Mouse (Mus musculus) heart, embryonic 14.5 days (tissue): ENCODE measurements around the gene Zfp119b. TPM values are rescaled to one million over a fixed set of nuclear protein-coding genes. Genes with fewer than 3 reads are reported as not detected.

Experiments used
- ATAC-seq: fragments of 200-750 bp; cut with Nextera tagmentation; 2 replicates; pipeline ENCODE4 v1.8.0; 2017; ENCODE audit warnings: low read depth, moderate TSS enrichment; ENCODE audit not compliant: insufficient number of reproducible peaks, insufficient read depth, low FRiP score
- H3K27ac ChIP-seq, 2 experiments: fragments of 200-500 bp in 1 of 2; fragments of 300-500 bp in 1 of 2; sonication (generic) in 1 of 2; replicated peaks in 1 of 2; 2 replicates each; pipeline ENCODE4 v1.5.1; 2012 to 2014; ENCODE audit warnings: low read depth in 2 of 2, low read length in 2 of 2, control low read depth in 1 of 2, mild to moderate bottlenecking in 1 of 2, mixed read lengths in 1 of 2; ENCODE audit not compliant: control insufficient read depth in 1 of 2, insufficient read depth in 1 of 2
- H3K27me3 ChIP-seq: fragments of 300-500 bp; sonication (generic); 2 replicates; pipeline ENCODE4 v1.6.1; 2014; ENCODE audit warnings: mild to moderate bottlenecking, low read length, control low read depth; ENCODE audit not compliant: control insufficient read depth, insufficient read depth
- H3K36me3 ChIP-seq: fragments of 300-500 bp; sonication (generic); 2 replicates; pipeline ENCODE4 v1.6.1; 2014; ENCODE audit warnings: mild to moderate bottlenecking, control low read depth, low read length, mixed read lengths; ENCODE audit not compliant: control insufficient read depth, insufficient read depth
- H3K4me1 ChIP-seq, 2 experiments: fragments of 200-500 bp in 1 of 2; fragments of 300-500 bp in 1 of 2; sonication (generic) in 1 of 2; 2 replicates each; pipeline ENCODE4 v1.6.1; 2012 to 2014; ENCODE audit warnings: low read length in 2 of 2, control low read depth in 1 of 2, mixed read lengths in 1 of 2; ENCODE audit not compliant: control insufficient read depth in 2 of 2, insufficient read depth in 2 of 2
- H3K4me2 ChIP-seq: fragments of 300-500 bp; sonication (generic); 2 replicates; pipeline ENCODE4 v1.6.1; 2014; ENCODE audit warnings: mild to moderate bottlenecking, low read length
- H3K4me3 ChIP-seq, 2 experiments: fragments of 200-500 bp in 1 of 2; fragments of 300-500 bp in 1 of 2; sonication (generic) in 1 of 2; 2 replicates each; pipeline ENCODE4 v1.5.1; 2012 to 2014; ENCODE audit warnings: low read length in 2 of 2, mild to moderate bottlenecking in 2 of 2, control low read depth in 1 of 2, low read depth in 1 of 2, moderate library complexity in 1 of 2; ENCODE audit not compliant: control insufficient read depth in 1 of 2, insufficient read depth in 1 of 2
- H3K9ac ChIP-seq: fragments of 300-500 bp; sonication (generic); 2 replicates; pipeline ENCODE4 v1.6.1; 2014; ENCODE audit warnings: mild to moderate bottlenecking, low read length
- H3K9me3 ChIP-seq: fragments of 300-500 bp; sonication (generic); 2 replicates; pipeline ENCODE4 v1.6.1; 2016; ENCODE audit warnings: low read length, control low read depth; ENCODE audit not compliant: control insufficient read depth
- WGBS: fragments of 180-500 bp; shearing (Covaris S2); extraction: QIAGEN DNeasy Blood & Tissue Kit; methylation state at CpG from one replicate; pipeline ENCODE4 v1.1.7; 2014; 5-methylcytosine and 5-hydroxymethylcytosine counted together
- polyA plus RNA-seq: library from polyadenylated mRNA; unstranded; fragments of >200 nt; fragmentation: Nextera tagmentation; extraction: Ambion mirVana; gene quantifications from 2 replicates; pipeline ENCODE4 v1.2.1, GENCODE M21; 2014

The Zfp119b gene
- polyA plus RNA-seq, result 4.5 and 5.1 TPM in 2 replicates

DNA sequence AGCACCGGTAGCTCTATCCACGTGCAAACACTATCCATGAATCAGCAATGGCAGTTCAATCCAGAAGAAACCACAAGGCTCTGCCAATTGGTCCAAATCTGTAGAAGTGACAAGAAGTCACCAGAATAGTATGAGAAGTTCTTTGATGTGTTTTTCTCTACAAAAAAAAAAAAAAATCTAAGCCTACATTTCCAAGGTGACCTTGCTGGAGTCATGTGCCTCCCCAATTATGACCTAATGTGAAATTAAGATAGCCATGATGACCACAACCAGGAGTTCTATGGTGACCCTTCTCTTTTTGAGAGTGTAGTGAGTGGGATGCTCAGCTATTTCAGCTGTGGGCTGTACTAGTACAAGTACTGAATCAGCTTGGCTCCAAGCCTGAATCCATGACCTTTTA lies at the start of gene Zfp119b:
Gene Zfp119b (minus strand): TSS at position 101 of the 400 bp plus-strand sequence.
- Histone ChIP-seq H3K9ac (no peak within 1 kb of the TSS), H3K27me3 (peaks cover 5% of the 10 kb centered on the region; the same call in 1 of the 2 replicates), H3K36me3 (no peaks in the 10 kb centered on the region), H3K4me2 (no peak within 1 kb of the TSS), H3K9me3 (no peaks in the 10 kb centered on the region), H3K4me1 (0 out of 4 replicates have a peak, but pooled peaks cover 0 to 5% of the 10 kb centered on the region in 2 experiments), H3K4me3 (no peak within 1 kb of the TSS), H3K27ac (no peak within 1 kb of the TSS)
- 87% methylated on average over 2 of the region's 2 CpGs for WGBS
- no peak for ATAC-seq

DNA sequence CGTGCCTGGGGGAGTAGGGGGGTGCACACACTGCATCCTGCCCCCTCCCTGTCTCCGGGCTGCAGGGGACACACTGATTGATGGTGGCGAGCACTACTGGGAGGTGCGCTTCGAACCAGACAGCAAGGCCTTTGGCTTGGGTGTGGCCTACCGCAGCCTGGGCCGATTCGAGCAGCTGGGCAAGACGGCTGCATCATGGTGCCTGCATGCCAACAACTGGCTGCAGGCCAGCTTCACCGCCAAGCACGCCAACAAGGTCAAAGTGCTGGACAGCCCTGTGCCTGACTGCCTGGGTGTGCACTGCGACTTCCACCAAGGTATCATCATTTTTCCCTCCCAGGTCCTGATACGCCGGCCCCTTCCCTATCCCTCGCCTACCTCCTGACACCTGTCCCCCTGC lies 46.7 kb upstream of the Zfp119b start:
- Histone ChIP-seq H3K4me2 (no peak overlapping the region), H3K4me3 (no peak overlapping the region), H3K27ac (no peak overlapping the region), H3K4me1 (peaks cover 0 to 3% of the 10 kb centered on the region in 2 experiments; a peak in 1 of 4 replicates), H3K9me3 (no peaks in the 10 kb centered on the region), H3K36me3 (no peaks in the 10 kb centered on the region), H3K9ac (no peak overlapping the region), H3K27me3 (peaks cover 10% of the 10 kb centered on the region; the same call in 1 of the 2 replicates)
- WGBS, result 85% methylated on average over 15 of the region's 15 CpGs
- ATAC-seq, result no peak

DNA sequence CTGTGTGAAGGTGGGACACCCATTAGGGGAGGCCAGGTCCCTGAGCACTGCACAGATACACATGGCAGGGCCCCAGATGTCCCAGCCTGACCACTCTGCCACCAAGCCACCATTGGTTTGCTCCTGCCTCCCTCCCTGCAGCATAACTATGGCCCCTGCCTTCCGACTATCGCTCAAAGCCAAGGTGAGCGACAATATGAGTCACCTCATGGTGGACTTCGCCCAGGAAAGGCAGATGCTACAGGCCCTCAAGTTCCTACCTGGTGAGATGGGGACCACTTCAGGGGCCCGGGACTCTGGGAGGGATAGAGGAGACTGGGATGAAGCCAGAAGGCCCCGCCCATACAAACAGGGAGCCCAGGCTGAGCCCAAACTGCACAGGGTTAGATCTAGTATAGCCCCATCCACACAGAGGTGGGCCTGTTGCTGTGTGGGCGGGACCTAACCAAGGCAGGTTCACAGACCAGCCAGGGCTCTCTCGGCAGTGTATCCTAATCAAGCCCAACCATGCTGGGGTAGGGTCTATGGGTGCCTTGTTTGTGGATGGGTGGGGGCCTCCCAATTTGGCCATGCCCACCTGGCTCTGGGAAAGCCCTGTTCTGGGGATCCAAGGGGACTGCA lies 41.1 kb upstream of the Zfp119b start:
- ATAC-seq, result no peak; the same call in 1 of the 2 replicates
- Histone ChIP-seq H3K36me3 (no peaks in the 10 kb centered on the region), H3K4me3 (no peak overlapping the region), H3K9me3 (no peaks in the 10 kb centered on the region), H3K27me3 (peaks cover 24% of the 10 kb centered on the region), H3K4me2 (no peak overlapping the region), H3K27ac (no peak overlapping the region), H3K9ac (no peak overlapping the region), H3K4me1 (peaks cover 0 to 3% of the 10 kb centered on the region in 2 experiments; a peak in 2 of 4 replicates)
- WGBS, result 67% methylated on average over 8 of the region's 8 CpGs

DNA sequence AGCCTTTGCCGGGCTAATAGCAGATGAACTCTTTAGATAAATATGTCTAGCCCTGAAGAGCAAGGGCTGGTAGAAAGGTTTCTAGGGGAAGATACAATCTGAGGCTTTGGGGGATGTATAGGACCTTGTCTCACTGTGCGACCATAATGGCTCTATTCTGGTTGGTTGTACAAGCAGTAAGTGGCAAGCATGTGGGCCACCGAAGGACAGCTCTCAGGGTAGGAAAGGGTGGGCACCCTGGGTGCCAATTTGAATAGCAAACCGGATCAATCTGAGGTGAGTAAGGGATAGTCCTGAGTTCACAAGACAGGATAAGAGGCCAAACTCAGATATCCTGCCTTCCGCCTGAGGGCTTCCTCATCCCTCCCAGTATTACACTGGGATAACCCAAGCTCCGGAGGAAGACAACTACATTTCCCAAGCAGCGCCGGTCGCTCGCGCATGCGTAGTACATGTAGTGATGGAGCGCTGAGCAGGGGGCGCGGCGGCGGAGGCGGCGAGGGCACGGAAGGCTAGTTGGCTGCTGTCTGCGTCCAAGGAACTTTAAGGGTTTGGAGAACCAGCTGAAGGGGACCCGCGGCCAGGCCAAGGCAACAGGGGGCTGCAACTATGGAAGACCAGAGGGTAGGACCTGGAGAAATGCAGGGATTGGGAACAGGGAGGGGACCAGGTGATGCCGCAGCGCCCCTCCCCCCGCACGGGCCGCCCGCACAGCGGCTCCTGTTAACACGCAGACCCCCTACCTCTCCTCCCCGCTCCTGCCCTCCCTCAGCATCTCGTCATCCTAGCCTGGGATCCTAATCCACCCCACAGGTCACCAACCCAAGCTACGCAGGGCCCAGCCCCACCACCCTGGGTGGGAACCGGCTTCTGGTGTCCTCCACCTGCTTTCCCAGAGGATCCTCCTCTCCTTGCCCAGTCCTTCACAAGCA lies 37.0 kb upstream of the Zfp119b start, which contains the start of gene Fsd1:
Gene Fsd1 (plus strand): TSS at position 480 of the 932 bp plus-strand sequence.
- Histone ChIP-seq H3K27ac (no peak within 1 kb of the TSS), H3K4me1 (peaks cover 0 to 3% of the 10 kb centered on the region in 2 experiments; a peak in 2 of 4 replicates), H3K4me3 (peak within 1 kb of the TSS; percentile 35 to 37), H3K9me3 (0 out of 2 replicates have a peak, but pooled peaks cover 2% of the 10 kb centered on the region), H3K4me2 (peak within 1 kb of the TSS; percentile 60), H3K27me3 (peaks cover 29% of the 10 kb centered on the region), H3K36me3 (no peaks in the 10 kb centered on the region), H3K9ac (0 out of 2 replicates have a peak within 1 kb of the TSS, but pooled peaks have one; percentile 39)
- no peak for ATAC-seq
- 11% methylated on average over 27 of the region's 35 CpGs for WGBS

DNA sequence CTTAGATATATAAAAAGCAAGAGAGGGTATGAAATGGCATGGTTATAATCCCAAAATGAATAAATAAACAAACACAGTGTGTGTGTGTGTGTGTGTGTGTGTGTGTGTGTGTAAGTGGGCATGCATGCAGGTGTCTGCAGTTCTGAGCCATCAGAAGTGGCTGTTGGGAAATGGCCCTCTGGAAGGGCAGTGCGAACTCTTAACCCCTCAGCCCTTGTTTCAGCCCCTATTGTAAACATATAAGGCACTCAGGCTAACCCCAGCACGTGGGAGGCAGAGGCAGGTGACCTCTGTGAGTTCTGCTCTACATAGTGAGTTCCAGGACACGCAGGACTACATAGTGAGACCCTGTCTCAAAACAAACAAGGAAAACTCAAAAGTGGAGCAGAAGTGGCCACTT lies 28.0 kb upstream of the Zfp119b start:
- ATAC-seq, result no peak
- Histone ChIP-seq H3K9me3 (no peaks in the 10 kb centered on the region), H3K4me2 (no peak overlapping the region), H3K4me3 (no peak overlapping the region), H3K9ac (no peak overlapping the region), H3K36me3 (no peaks in the 10 kb centered on the region), H3K27ac (no peak overlapping the region), H3K4me1 (no peaks in the 10 kb centered on the region; a peak in 2 of 4 replicates), H3K27me3 (no peaks in the 10 kb centered on the region)
- WGBS, result 61% methylated on average over 3 of the region's 3 CpGs

DNA sequence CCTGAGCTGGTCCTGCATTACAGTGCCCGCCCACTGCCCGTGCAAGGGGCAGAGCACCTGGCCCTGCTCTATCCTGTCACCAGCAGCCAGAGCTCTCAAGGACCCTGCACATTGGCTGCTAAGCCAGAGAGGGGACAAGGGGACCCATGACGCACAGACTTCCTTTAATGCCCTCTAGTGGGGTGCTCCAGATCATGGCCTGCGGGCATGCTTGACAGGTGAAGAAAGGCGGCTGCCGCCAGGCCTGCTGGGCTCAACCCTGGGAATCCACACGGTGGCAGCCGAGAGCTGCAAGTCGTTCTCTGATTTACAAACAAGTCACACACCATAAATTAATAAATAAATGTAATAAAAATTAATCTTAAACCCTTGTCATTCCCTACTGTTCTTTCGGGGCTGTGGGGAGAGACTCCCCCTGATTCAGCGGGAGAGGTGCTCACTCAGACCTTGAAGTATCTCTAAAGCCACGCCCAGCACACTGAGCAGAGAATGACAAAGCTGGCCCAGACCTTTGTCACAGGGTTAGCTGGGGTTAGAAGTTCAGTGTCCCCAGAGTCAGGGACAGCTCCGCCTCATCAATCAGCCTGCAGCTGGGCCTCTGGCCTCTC lies 27.1 kb upstream of the Zfp119b start:
- H3K4me2 ChIP-seq, result no peak overlapping the region
- 15% methylated on average over 13 of the region's 13 CpGs for WGBS

DNA sequence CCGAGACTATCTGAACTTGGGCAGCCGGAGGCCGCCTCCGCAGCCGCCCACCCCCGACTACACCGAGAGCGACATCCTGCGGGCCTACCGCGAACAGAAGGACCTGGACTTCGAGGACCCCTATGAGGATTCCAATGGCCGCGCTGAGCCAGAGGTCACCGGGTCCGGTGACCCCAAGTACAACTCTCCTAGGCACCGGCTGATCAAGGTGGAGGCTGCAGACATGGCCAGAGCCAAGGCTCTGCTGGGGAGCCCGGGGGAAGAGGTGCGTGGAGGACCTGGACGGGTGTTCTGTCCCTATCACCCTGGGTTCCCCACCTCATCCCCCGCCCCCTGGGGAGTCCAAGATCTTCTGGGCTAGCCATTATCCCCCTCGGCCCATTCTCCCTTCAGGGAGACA lies 22.2 kb upstream of the Zfp119b start:
- Histone ChIP-seq H3K9me3 (no peaks in the 10 kb centered on the region), H3K4me2 (peak overlapping the region; percentile 90; the same call in 1 of the 2 replicates), H3K27me3 (peaks cover 13% of the 10 kb centered on the region), H3K36me3 (peaks cover 11% of the 10 kb centered on the region), H3K4me3 (0 out of 4 replicates have a peak overlapping the region, but pooled peaks of 1 of the 2 experiments have one; percentile 57), H3K4me1 (peaks cover 12 to 32% of the 10 kb centered on the region in 2 experiments; a peak in 3 of 4 replicates), H3K27ac (no peak overlapping the region), H3K9ac (no peak overlapping the region)
- ATAC-seq, result no peak
- WGBS, result 32% methylated on average over 22 of the region's 22 CpGs

More for the DNA sequence above, 27.1 kb upstream of the Zfp119b start:
- Histone ChIP-seq H3K9me3 (no peaks in the 10 kb centered on the region), H3K27me3 (peaks cover 6% of the 10 kb centered on the region), H3K27ac (no peak overlapping the region), H3K4me3 (no peak overlapping the region), H3K9ac (no peak overlapping the region), H3K4me1 (peaks cover 0 to under 1% of the 10 kb centered on the region in 2 experiments; a peak in 3 of 4 replicates), H3K36me3 (no peaks in the 10 kb centered on the region)
- ATAC-seq, result no peak; the same call in 1 of the 2 replicates
